Mouse (Mus musculus): Measurements from ENCODE around the gene Olfr609. TPM values are rescaled to one million over a fixed set of nuclear protein-coding genes. Genes with fewer than 3 reads are reported as not detected.
"Not testable (repeated sequence)": the region's sequence is repeated elsewhere in the genome, so short reads cannot be mapped to it uniquely, and the experiment has no call there.

Gene Olfr609
- not detected for polyA plus RNA-seq (2012; fragmentation: generic; extraction: Trizol)

- Histone ChIP-seq H3K4me3 (no peak within 1 kb of the TSS), H3K36me3 (ENCODE audit: control insufficient read depth, insufficient read depth) (no peaks in the 10 kb centered on the region), H3K79me2 (ENCODE audit: control insufficient read depth, insufficient read depth) (no peaks in the 10 kb centered on the region), H3ac (ENCODE audit: control insufficient read depth, insufficient read length) (no peak within 1 kb of the TSS), H3K4me2 (ENCODE audit: low read depth) (no peak within 1 kb of the TSS), H3K27me3 (ENCODE audit: control insufficient read depth, insufficient read depth, insufficient read length) (no peaks in the 10 kb centered on the region)
- TF ChIP-seq POLR2A (IDR thresholded peaks at IDR 0.05; ENCODE audit: insufficient read length, low read depth) (no peak), REST (IDR thresholded peaks at IDR 0.05; ENCODE audit: insufficient read depth, insufficient read length) (no peak), POLR2AphosphoS2 (IDR thresholded peaks at IDR 0.05; ENCODE audit: insufficient read length, low read depth) (no peak), TCF3 (IDR thresholded peaks at IDR 0.05; ENCODE audit: insufficient read length, low read depth) (no peak), TCF12 (IDR thresholded peaks at IDR 0.05; ENCODE audit: insufficient read depth, poor library complexity, severe bottlenecking) (no peak), MYOD1 (IDR thresholded peaks at IDR 0.05; ENCODE audit: control insufficient read depth in 1 of 3, insufficient read length in 2 of 3, low read depth in 2 of 3) (no peak), MAX (IDR thresholded peaks at IDR 0.05; ENCODE audit: low read depth) (no peak), E2F4 (IDR thresholded peaks at IDR 0.05; ENCODE audit: insufficient read depth) (no peak), MYOG (IDR thresholded peaks at IDR 0.05; ENCODE audit: control insufficient read depth in 1 of 3, insufficient read depth in 1 of 3, insufficient read length in 2 of 3, low read depth in 2 of 3) (no peak), SRF (IDR thresholded peaks at IDR 0.05; ENCODE audit: control insufficient read depth, insufficient read length, low read depth) (no peak), USF1 (IDR thresholded peaks at IDR 0.05; ENCODE audit: low read depth) (no peak), CEBPB (IDR thresholded peaks at IDR 0.05; ENCODE audit: insufficient read depth, poor library complexity, severe bottlenecking) (no peak)
These were observed at the start of gene Olfr609 for GRCm38 (mm10) chr7:103497962-103498361. Gene Olfr609, minus strand, starts transcription at chr7:103498062.

GRCm38 (mm10) chr7:103542617-103543016, 44.8 kb upstream of the Olfr609 start, which contains the start of gene Olfr612:
Gene Olfr612, minus strand, starts transcription at chr7:103542717.
- not testable (repeated sequence) for H3K36me3 ChIP-seq (ENCODE audit: control insufficient read depth, insufficient read depth)

GRCm38 (mm10) chr7:103520746-103521145, 22.9 kb upstream of the Olfr609 start, which contains the start of gene Olfr611:
Gene Olfr611, minus strand, starts transcription at chr7:103520846.
- not testable (repeated sequence) for H3K4me2 ChIP-seq (ENCODE audit: low read depth); H3ac ChIP-seq (ENCODE audit: control insufficient read depth, insufficient read length); H3K79me2 ChIP-seq (ENCODE audit: control insufficient read depth, insufficient read depth); H3K4me3 ChIP-seq; H3K36me3 ChIP-seq (ENCODE audit: control insufficient read depth, insufficient read depth); H3K27me3 ChIP-seq (ENCODE audit: control insufficient read depth, insufficient read depth, insufficient read length)

More at GRCm38 (mm10) chr7:103542617-103543016, 44.8 kb upstream of the Olfr609 start, which contains the start of gene Olfr612:
- not testable (repeated sequence) for H3ac ChIP-seq (ENCODE audit: control insufficient read depth, insufficient read length); H3K4me2 ChIP-seq (ENCODE audit: low read depth); H3K4me3 ChIP-seq; H3K79me2 ChIP-seq (ENCODE audit: control insufficient read depth, insufficient read depth); H3K27me3 ChIP-seq (ENCODE audit: control insufficient read depth, insufficient read depth, insufficient read length)

GRCm38 (mm10) chr7:103512022-103512421, 14.2 kb upstream of the Olfr609 start, which contains the start of gene Olfr610:
Gene Olfr610, minus strand, starts transcription at chr7:103512122.
- Histone ChIP-seq H3K27me3 (ENCODE audit: control insufficient read depth, insufficient read depth, insufficient read length) (no peaks in the 10 kb centered on the region), H3K79me2 (ENCODE audit: control insufficient read depth, insufficient read depth) (no peaks in the 10 kb centered on the region), H3K4me3 (no peak within 1 kb of the TSS), H3K36me3 (ENCODE audit: control insufficient read depth, insufficient read depth) (no peaks in the 10 kb centered on the region), H3ac (ENCODE audit: control insufficient read depth, insufficient read length) (no peak within 1 kb of the TSS), H3K4me2 (ENCODE audit: low read depth) (no peak within 1 kb of the TSS)
- TF ChIP-seq MYOD1 (IDR thresholded peaks at IDR 0.05; ENCODE audit: control insufficient read depth in 1 of 3, insufficient read length in 2 of 3, low read depth in 2 of 3) (no peak), E2F4 (IDR thresholded peaks at IDR 0.05; ENCODE audit: insufficient read depth) (no peak), SRF (IDR thresholded peaks at IDR 0.05; ENCODE audit: control insufficient read depth, insufficient read length, low read depth) (no peak), REST (IDR thresholded peaks at IDR 0.05; ENCODE audit: insufficient read depth, insufficient read length) (no peak), MAX (IDR thresholded peaks at IDR 0.05; ENCODE audit: low read depth) (no peak), MYOG (IDR thresholded peaks at IDR 0.05; ENCODE audit: control insufficient read depth in 1 of 3, insufficient read depth in 1 of 3, insufficient read length in 2 of 3, low read depth in 2 of 3) (no peak), TCF12 (IDR thresholded peaks at IDR 0.05; ENCODE audit: insufficient read depth, poor library complexity, severe bottlenecking) (no peak), CEBPB (IDR thresholded peaks at IDR 0.05; ENCODE audit: insufficient read depth, poor library complexity, severe bottlenecking) (no peak)

- H3K79me2 ChIP-seq (ENCODE audit: control insufficient read depth, insufficient read depth); H3K36me3 ChIP-seq (ENCODE audit: control insufficient read depth, insufficient read depth); H3K4me2 ChIP-seq (ENCODE audit: low read depth); H3K27me3 ChIP-seq (ENCODE audit: control insufficient read depth, insufficient read depth, insufficient read length); H3K4me3 ChIP-seq; H3ac ChIP-seq (ENCODE audit: control insufficient read depth, insufficient read length): not testable (repeated sequence)
These were observed 20.8 kb downstream of the Olfr609 start for GRCm38 (mm10) chr7:103477106-103477505.

GRCm38 (mm10) chr7:103469577-103469976, 28.3 kb downstream of the Olfr609 start, which contains the start of gene Olfr608:
Gene Olfr608, plus strand, starts transcription at chr7:103469877.
- Histone ChIP-seq H3ac (ENCODE audit: control insufficient read depth, insufficient read length) (no peak within 1 kb of the TSS), H3K36me3 (ENCODE audit: control insufficient read depth, insufficient read depth) (no peaks in the 10 kb centered on the region), H3K79me2 (ENCODE audit: control insufficient read depth, insufficient read depth) (no peaks in the 10 kb centered on the region), H3K4me3 (no peak within 1 kb of the TSS), H3K27me3 (ENCODE audit: control insufficient read depth, insufficient read depth, insufficient read length) (no peaks in the 10 kb centered on the region), H3K4me2 (ENCODE audit: low read depth) (no peak within 1 kb of the TSS)
- TF ChIP-seq TCF12 (IDR thresholded peaks at IDR 0.05; ENCODE audit: insufficient read depth, poor library complexity, severe bottlenecking) (no peak), MYOG (IDR thresholded peaks at IDR 0.05; ENCODE audit: control insufficient read depth in 1 of 3, insufficient read depth in 1 of 3, insufficient read length in 2 of 3, low read depth in 2 of 3) (no peak), POLR2AphosphoS2 (IDR thresholded peaks at IDR 0.05; ENCODE audit: insufficient read length, low read depth) (no peak), SRF (IDR thresholded peaks at IDR 0.05; ENCODE audit: control insufficient read depth, insufficient read length, low read depth) (no peak), MYOD1 (IDR thresholded peaks at IDR 0.05; ENCODE audit: control insufficient read depth in 1 of 3, insufficient read length in 2 of 3, low read depth in 2 of 3) (no peak)
